8 mouse cellular contexts compared by ENCODE assay signal in the genomic region with DNA sequence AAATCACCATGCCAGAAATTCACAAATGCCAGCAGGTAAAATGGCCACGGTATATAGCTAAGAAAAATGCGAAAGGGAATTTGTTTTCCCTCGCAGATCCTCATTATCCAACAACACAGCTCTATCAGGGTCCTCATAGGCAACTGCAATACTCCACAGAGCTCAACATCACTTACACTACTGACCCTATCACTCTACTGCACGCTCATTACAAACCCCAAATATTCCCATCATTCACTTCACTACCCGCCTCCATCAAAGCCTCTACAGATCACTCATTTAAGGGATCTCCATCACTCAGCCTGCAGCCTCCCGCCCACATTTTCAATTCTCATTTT. TPM values are rescaled to one million over a fixed set of nuclear protein-coding genes. Genes with fewer than 3 reads are reported as not detected.
DNase-seq lines count a peak whose midpoint lies in the region; ATAC-seq and TF ChIP-seq lines count a peak whose summit lies in the region.

No protein-coding gene starts in this region.

- 0 out of 2 replicates have a peak, but pooled peaks cover 4% of the 10 kb centered on the region for H3K4me1 ChIP-seq in forebrain, embryonic 15.5 days
- no peaks in the 10 kb centered on the region for H3K4me1 ChIP-seq in liver, embryonic 14.5 days (replicated peaks; ENCODE audit: control insufficient read depth in 2 of 2, insufficient read depth in 2 of 2, low read length in 1 of 2)

- peak; percentile 87 for DNase-seq in heart, adult 11 months
- DNase-seq in heart, postnatal 14 days: no peak
- peak; percentile 14 for DNase-seq in 3T3-L1 (ENCODE audit: low read depth, low spot score)
- no peak for DNase-seq in liver, embryonic 14.5 days (ENCODE audit: low read depth in 3 of 3, low spot score in 3 of 3)
- DNase-seq in spleen, adult 12 weeks (ENCODE audit: low spot score): no peak
- no peak for DNase-seq in adrenal gland, postnatal 25 days
- no peak for DNase-seq in T-cell, adult 2 months (ENCODE audit: low spot score)

- no peaks in the 10 kb centered on the region for H3K9me3 ChIP-seq in forebrain, embryonic 15.5 days
- H3K9me3 ChIP-seq in liver, embryonic 14.5 days (ENCODE audit: control insufficient read depth, low read length): no peaks in the 10 kb centered on the region

- peak overlapping the region; percentile 46 for H3K4me3 ChIP-seq in forebrain, embryonic 15.5 days
- peak overlapping the region; percentile 43 to 63 for H3K4me3 ChIP-seq in liver, embryonic 14.5 days (ENCODE audit: insufficient read depth in 1 of 2, low read depth in 2 of 2, low read length in 2 of 2)

- no peak for TF ChIP-seq CTCF in liver, embryonic 14.5 days (IDR thresholded peaks at IDR 0.05; ENCODE audit: low read depth)

- peak overlapping the region; percentile 45 for H3K4me2 ChIP-seq in forebrain, embryonic 15.5 days (replicated peaks)
- peak overlapping the region; percentile 64 for H3K4me2 ChIP-seq in liver, embryonic 14.5 days (ENCODE audit: low read depth)

- peak; percentile 73 for ATAC-seq in forebrain, embryonic 15.5 days (replicated peaks)
- no peak for ATAC-seq in liver, embryonic 14.5 days (ENCODE audit: insufficient read depth)

- peak overlapping the region; percentile 92 for H3K27ac ChIP-seq in forebrain, embryonic 15.5 days (replicated peaks)
- no peak overlapping the region for H3K27ac ChIP-seq in liver, embryonic 14.5 days

- peak overlapping the region; percentile 57 for H3K9ac ChIP-seq in forebrain, embryonic 15.5 days (replicated peaks)
- H3K9ac ChIP-seq in liver, embryonic 14.5 days (replicated peaks): no peak overlapping the region

- no peak for TF ChIP-seq EP300 in liver, embryonic 14.5 days (IDR thresholded peaks at IDR 0.05; ENCODE audit: low read depth)

- intact Hi-C loops in heart, postnatal 14 days (cut with DNase I): no loop called here

- WGBS in forebrain, embryonic 15.5 days: 43% methylated on average over 6 of the region's 6 CpGs
- WGBS in liver, embryonic 14.5 days (ENCODE audit: insufficient replicate concordance): 27% methylated on average over 6 of the region's 6 CpGs

- H3K36me3 ChIP-seq in forebrain, embryonic 15.5 days: no peaks in the 10 kb centered on the region; the same call in 1 of the 2 replicates
- no peaks in the 10 kb centered on the region for H3K36me3 ChIP-seq in liver, embryonic 14.5 days (replicated peaks; ENCODE audit: control insufficient read depth, insufficient read depth, low read depth)

- no peaks in the 10 kb centered on the region for H3K27me3 ChIP-seq in forebrain, embryonic 15.5 days
- no peaks in the 10 kb centered on the region for H3K27me3 ChIP-seq in liver, embryonic 14.5 days (ENCODE audit: control insufficient read depth, insufficient read depth, low read length)

RNA-seq across cellular contexts. Expression of gene Zfp300, which starts 0.7 kb away (rescaled TPM):
- total RNA-seq in heart, postnatal 14 days (2021): under 1 TPM; 0.32 to 0.65 TPM
- 2.3 and 3.5 TPM in 2 replicates for polyA plus RNA-seq in forebrain, embryonic 15.5 days (2015; fragmentation: Nextera tagmentation; extraction: Ambion mirVana)
- polyA plus RNA-seq in liver, embryonic 14.5 days (2012; rRNA removed): 0.01 and 0.02 TPM in 2 replicates
- polyA plus RNA-seq in liver, embryonic 14.5 days (2014; fragmentation: Nextera tagmentation; extraction: Ambion mirVana): 0.05 and 0.14 TPM in 2 replicates
- 2.2 and 3.0 TPM in 2 replicates for total RNA-seq in adrenal gland, postnatal 25 days (2021)

RNA-seq across cellular contexts. Expression of gene Spaca5, which starts 20.4 kb away (rescaled TPM):
- not detected for total RNA-seq in heart, postnatal 14 days (2021)
- not detected in 2 replicates for polyA plus RNA-seq in forebrain, embryonic 15.5 days (2015; fragmentation: Nextera tagmentation; extraction: Ambion mirVana)
- not detected in 2 replicates for polyA plus RNA-seq in liver, embryonic 14.5 days (2012; rRNA removed)
- polyA plus RNA-seq in liver, embryonic 14.5 days (2014; fragmentation: Nextera tagmentation; extraction: Ambion mirVana): not detected in 2 replicates
- not detected in 2 replicates for total RNA-seq in adrenal gland, postnatal 25 days (2021)

RNA-seq across cellular contexts. Expression of gene Zfp182, which starts 26.5 kb away (rescaled TPM):
- 1 to 10 TPM; 4.4 to 4.5 TPM for total RNA-seq in heart, postnatal 14 days (2021)
- 9.1 and 9.7 TPM in 2 replicates for polyA plus RNA-seq in forebrain, embryonic 15.5 days (2015; fragmentation: Nextera tagmentation; extraction: Ambion mirVana)
- polyA plus RNA-seq in liver, embryonic 14.5 days (2012; rRNA removed): 0.79 and 1.6 TPM in 2 replicates
- 1.8 and 2.0 TPM in 2 replicates for polyA plus RNA-seq in liver, embryonic 14.5 days (2014; fragmentation: Nextera tagmentation; extraction: Ambion mirVana)
- 8.9 and 9.0 TPM in 2 replicates for total RNA-seq in adrenal gland, postnatal 25 days (2021)

RNA-seq across cellular contexts. Expression of gene Ssxa1, which starts 27.0 kb away (rescaled TPM):
- not detected for total RNA-seq in heart, postnatal 14 days (2021)
- polyA plus RNA-seq in forebrain, embryonic 15.5 days (2015; fragmentation: Nextera tagmentation; extraction: Ambion mirVana): not detected in 2 replicates
- not detected in 2 replicates for polyA plus RNA-seq in liver, embryonic 14.5 days (2012; rRNA removed)
- polyA plus RNA-seq in liver, embryonic 14.5 days (2014; fragmentation: Nextera tagmentation; extraction: Ambion mirVana): not detected in 2 replicates
- total RNA-seq in adrenal gland, postnatal 25 days (2021): not detected in 2 replicates

Comparison
In these comparisons a context has a peak if more than half of its experiments do, and no peak if none do; other contexts are left out.
1. DNase-seq: peak in heart, adult 11 months (single experiment) and 3T3-L1 (single experiment); none in heart, postnatal 14 days (0 of 2), liver, embryonic 14.5 days (0 of 3), spleen, adult 12 weeks (single experiment), adrenal gland, postnatal 25 days (single experiment) and T-cell, adult 2 months (single experiment).